Mouse (Mus musculus) kidney, adult 8-10 months (tissue): ENCODE measurements around the gene Supt6.
"Not testable (repeated sequence)": the region's sequence is repeated elsewhere in the genome, so short reads cannot be mapped to it uniquely, and the experiment has no call there.

Source experiments
- DNase-seq, 2 experiments: peaks; one replicate each; pipeline ENCODE4 v3.0.0; 2022

The Supt6 gene

DNA sequence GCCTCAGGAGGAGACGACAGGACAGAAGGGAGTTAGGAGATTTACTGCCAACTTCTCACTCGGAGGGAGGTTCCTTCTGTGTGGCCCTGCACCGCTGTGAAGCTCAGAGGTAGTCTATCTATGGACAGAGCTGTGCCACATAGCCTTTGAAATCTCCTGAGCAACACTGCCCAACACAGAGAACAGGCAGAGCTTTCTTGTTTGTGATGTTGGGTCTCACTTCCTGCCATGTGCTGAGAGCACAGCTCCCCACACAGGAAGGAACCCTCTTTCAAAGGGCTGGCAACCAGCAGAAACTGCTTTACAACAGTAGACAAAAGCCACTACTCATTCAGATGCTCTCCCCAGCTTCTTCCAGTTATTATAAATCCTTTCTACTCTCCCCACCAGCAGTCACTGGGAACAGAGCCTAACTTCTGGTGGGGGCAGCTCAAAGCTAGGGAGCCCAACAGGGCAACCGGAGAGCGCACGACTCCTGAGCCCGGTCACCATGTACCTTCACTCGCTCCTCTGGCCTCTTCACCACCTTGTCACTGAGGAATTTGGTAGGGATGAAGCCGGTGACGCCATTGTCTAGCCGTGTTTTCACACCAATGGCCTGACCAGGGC is 30.0 kb downstream of the Supt6 start:
- no peak for DNase-seq

DNA sequence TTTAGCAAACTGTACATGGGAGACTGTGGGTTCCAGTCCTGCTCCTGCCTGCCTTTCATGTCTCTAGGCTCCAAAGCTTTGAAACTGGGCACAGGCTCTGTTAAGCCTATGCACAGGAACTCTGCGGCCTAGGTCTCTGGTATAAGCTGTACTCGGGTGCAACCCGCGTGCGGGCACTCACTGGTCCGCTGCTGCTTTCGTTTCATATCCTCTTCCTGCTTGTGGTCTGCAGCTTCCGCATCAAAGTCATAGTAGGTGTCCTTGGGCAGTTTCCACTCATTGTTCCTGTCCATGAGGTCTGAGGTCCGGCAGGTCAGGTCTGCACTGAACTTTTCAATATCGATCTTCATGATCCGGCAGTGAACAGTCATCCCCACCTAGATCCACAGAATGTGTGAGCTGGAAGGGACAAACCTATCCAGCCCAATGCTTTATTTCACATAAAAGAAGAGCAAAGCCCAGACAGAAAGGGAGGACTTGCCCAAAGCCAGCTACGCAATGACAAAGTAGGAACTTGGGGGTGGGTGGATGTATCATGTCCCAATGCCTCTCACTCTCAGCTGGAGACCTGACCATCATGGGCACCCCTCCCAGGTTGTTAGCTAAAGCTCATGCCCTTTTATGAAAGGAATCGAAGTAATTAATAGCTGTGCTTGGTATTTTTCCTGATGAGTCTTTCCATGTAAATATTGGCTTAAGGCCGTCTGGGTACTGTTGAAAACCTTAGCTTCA is 32.5 kb downstream of the Supt6 start:
- no peak for DNase-seq

DNA sequence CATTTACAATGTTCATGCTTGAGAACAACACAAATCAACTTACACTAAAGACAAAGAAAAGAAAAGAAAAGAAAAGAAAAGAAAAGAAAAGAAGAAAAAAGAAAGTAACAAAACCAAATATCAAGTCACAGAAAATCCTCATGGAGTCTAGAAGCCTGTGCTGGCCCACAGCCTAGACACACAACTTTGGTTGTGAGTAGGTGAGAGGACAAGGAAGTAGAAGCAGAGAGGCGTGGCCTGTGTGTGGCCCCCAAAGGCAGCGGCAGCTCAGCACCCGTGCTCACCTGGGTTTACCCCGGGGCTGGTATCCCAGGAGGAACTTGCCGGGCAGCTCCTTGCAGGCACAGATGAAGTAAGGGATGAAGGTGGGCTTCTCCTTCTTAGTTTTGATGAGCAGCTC is 34.3 kb downstream of the Supt6 start:
- no peak for DNase-seq

DNA sequence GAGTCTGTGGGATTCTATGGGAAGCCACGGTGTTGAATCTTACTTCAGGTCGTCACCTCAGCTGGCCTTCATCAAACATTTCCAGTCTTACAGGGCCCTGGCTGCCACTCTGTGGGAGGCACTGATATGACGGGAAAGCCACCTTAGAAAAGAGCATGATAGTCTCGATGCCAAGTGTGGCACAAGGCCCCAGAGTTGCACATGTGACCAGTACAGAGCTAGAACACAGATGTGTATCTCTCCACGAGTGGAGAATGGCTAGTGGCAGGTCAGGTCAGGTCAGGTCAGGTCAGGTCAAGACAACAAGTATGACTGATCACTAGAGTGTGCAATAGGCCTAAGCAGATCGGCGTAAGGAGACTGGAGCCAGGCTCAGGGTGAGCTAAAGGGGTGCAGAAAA is 35.2 kb downstream of the Supt6 start:
- no peak for DNase-seq

DNA sequence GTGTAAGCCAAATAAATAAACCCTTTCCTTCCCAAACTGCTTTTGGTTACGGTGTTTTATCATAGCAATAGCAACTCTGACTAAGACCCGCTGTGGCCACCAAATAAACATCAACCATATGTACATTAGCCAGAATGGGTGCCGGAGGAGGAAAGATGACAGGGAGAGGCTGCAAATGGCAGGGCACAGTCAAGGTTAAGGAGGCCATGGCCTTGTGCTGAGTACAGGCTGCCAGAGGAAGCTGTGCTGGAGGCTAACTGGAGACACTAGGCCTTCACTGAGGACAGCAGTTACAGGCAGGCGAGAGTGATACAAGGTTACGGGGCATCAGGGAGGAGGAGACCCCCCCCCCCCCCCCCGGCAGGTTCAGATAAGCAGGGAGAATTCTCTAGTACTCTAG is 35.9 kb downstream of the Supt6 start:
- DNase-seq = no peak

DNA sequence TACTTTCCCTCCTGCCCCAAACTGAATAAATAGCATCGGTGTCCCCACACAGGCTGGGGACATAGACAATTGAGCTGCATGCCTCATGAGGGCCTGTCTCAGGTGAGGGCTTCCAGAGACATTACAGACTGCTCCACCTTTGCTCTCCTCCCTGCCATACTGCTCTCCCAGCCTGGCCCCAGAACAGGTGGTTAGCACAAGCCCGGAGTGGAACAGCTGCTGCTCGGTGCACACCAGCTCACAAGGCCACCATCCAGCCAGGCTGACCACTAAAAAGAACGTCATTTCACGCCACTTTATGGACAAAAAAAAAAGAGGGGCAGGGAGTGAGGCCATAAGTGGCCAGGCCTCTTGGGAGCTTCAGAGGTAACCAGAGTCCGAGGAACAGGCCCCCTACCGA is 38.6 kb downstream of the Supt6 start:
- no peak for DNase-seq

DNA sequence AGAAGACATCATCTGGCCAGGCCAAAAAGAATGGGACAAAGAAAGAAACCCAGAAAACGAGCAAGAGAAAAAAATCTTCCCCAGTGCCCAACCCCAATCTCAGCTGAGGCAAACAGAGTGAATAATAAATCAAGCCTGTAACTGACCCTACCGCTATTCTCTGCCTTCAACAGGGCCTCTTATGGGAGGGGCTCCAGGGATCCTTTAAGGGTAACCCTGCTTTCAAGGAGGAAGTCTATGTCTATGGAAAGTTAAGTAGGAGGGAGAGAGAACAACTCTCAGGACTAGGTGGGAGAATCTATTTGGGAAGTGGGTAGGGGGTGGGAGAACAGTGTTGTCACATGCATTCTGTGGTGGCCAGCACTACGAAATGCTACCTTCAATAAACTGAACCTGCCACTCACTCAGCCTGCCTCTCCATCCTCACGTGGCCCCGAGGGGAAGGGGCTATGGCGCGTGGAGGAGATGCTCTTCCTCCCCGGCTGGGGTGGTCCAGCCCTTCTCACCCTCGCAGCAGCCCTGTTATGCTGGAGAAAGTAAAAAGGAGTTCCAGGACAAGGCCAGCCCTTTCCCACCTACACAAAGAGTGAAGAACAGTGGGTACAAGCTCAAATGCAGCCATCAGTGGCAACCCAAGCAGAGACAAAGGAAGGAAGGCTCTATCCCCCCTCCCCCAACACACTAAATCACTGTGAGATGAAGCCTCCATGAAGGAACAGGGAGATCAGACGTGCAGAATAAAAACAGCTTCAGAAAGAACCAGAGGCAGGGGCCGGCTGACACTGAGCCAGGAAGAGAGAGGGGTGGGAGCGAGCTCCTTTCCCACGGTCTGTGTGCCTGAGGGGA is 40.2 kb downstream of the Supt6 start:
- no peak for DNase-seq

DNA sequence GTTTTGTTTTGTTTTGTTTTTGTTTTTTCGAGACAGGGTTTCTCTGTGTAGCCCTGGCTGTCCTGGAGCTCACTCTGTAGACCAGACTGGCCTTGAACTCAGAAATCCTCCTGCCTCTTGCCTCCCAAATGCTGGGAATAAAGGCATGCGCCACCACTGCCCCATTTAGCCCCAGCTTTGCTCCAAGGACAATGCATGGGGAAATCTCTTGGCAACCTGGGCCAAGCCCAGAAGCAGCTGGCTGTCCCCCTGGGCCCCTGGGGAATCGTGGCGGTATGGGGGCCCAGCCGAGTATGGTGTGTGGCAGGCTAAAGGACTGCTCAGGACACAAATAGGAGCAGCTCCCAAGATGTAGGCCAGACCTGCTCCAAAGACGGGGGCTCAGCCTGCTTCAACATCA is 41.5 kb downstream of the Supt6 start:
- DNase-seq = no peak

DNA sequence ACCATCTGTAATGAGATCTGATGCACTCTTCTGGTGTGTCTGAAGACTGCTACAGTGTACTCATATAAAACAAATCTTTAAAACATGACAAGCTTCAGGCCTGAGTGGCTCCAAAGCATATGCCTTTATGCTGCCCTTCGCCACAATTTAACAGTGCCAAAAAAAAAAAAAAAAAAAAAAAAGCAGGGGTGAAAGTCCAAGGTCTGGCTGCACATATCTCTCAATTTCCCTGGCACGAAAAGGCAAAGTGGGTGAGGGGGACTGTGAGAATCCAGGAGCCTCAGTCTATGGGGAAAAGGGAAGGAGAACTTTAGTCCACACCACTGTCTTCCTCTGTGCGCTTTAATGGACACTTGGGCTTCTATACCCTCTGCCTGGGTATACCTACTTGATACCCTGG is 43.4 kb downstream of the Supt6 start:
- DNase-seq = no peak

DNA sequence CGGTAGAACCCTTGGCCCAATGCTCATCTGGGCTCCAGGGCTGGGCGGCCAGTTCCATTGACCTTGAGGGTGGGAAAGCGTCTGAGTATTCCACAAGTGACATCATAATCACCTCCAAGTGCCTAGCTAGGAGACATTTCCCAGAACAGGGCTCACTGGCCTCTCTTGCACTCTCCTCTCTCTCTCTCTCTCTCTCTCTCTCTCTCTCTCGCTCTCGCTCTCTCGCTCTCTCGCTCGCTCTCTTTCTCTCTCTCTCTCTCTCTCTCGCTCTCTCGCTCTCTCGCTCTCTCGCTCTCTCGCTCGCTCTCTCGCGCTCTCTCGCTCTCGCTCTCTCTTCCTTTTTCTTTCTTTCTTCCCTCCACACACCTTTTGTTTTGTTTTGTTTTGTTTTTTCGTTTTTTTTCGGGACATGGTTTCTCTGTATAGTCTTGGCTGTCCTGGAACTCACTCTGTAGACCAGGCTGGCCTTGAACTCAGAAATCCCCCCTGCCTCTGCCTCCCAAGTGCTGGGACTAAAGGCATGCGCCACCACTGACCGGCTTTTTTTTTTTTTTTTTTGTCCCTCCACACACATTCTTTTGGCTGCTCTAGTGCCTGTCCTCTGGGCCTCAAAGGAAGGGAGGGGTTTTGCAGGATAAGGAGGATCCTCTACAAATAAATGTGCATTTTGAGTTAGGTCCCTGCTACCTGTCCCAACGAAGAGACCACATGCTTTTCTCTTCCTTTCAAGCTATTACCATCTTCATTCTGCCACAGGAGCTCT is 50.5 kb downstream of the Supt6 start:
- no peak for DNase-seq

DNA sequence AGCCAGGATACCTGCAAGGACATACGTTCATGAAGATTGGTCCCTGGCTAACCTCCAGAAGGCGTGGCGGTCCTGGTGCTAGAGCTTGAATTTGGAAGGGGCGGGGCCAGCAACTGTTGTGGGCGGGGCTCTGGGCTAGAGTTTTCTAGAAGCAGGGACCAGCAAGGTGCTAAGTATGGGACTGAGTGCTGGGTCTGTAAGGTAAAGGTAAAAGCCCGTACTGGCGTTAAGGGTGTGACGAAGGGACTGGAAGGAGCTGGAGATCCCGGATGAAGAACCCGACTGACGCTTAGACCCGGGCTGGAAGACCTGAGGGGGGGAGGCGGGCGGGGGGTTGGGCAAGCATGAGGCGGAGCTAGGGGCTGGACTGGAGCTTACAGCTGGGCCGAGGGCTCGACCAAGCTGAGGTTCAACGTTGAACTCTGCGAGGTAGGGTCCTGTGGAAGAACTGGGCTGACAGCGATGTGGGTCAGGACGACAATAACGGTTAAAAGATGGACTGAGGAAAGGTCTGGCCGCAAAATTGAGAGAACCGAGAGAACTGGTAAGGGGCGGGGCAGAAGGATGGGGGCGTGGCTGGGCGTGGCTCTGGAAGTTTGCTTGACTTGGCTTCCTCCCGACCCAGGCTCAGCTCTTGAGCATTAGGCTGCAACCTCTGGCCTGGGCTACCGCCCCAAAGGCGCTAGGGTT is 51.2 kb downstream of the Supt6 start:
- peak; percentile 69 to 85 for DNase-seq

DNA sequence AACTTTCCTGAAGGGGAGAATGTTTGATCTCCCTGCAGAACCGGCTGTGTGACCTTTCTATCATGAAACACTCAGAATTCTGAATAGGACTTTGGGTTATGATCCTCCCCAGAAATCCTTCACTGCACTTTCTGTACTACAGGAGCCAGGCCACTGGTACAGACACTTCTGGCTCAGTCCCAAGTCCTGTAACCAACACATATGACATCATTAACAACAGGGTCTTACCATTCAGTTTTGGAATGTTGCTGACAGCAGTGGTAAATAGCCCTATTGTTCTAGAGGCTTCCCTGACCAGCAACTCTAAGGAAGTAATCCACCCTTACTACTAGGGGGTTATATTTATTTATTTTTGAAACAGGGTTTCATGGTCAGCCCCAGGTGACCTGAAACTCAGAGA is 52.7 kb downstream of the Supt6 start, which contains the start of gene Proca1:
Gene Proca1, plus strand, starts transcription at position 280 of the 400 bp plus-strand sequence.
- no peak for DNase-seq

DNA sequence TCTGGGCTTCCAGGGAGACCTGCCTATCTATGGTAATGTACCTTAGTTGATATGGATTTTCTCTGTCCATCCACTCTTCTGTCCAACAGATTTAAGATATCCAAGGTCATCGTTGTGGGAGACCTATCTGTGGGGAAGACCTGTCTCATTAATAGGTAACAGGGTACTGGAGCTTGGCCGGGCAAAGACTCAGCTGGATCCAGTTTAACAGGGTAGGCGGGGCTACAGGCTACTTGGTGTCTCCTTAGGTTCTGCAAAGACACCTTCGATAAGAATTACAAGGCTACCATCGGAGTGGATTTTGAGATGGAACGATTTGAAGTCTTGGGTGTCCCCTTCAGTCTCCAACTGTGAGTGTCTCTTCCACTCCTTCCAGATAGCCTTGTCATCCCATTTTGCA is 55.7 kb downstream of the Supt6 start:
- DNase-seq = peak; percentile 85 to 86

DNA sequence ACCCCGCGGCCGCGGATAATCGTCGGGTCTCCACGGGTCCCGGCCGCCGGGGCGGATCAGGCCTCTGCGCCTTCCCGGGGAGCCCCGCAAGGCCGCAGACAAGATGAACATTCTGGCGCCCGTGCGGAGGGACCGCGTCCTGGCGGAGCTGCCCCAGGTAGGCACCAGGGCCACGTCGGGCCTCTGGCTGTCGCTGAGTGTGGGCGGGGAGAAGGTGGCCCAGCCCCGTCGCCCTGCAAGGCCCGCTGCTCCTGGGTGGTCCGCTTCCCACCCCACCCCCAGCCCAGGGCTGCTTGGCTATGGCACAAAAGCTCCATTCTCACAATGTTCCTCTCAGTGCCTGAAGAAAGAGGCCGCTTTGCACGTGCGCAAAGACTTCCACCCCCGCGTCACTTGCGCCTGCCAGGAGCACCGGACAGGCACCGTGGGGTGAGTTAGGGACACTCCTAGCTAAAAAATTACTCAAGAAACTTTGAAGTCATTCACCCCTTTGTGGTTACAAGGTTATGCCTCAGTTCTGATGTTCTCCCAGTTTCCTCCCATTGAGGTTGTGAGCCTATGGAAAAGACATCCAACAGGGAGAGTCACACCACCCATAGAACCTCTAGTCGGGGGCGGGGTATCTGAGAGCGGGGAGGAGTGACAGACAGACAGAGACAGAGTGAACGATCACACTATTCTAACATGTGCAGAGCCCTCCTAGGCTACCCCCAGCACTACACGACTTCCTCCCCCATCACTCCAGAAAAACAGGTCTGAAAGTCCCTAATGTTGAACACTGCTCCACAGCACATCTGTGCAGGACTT is 56.4 kb downstream of the Supt6 start:
- peak; percentile 70 to 79 for DNase-seq

DNA sequence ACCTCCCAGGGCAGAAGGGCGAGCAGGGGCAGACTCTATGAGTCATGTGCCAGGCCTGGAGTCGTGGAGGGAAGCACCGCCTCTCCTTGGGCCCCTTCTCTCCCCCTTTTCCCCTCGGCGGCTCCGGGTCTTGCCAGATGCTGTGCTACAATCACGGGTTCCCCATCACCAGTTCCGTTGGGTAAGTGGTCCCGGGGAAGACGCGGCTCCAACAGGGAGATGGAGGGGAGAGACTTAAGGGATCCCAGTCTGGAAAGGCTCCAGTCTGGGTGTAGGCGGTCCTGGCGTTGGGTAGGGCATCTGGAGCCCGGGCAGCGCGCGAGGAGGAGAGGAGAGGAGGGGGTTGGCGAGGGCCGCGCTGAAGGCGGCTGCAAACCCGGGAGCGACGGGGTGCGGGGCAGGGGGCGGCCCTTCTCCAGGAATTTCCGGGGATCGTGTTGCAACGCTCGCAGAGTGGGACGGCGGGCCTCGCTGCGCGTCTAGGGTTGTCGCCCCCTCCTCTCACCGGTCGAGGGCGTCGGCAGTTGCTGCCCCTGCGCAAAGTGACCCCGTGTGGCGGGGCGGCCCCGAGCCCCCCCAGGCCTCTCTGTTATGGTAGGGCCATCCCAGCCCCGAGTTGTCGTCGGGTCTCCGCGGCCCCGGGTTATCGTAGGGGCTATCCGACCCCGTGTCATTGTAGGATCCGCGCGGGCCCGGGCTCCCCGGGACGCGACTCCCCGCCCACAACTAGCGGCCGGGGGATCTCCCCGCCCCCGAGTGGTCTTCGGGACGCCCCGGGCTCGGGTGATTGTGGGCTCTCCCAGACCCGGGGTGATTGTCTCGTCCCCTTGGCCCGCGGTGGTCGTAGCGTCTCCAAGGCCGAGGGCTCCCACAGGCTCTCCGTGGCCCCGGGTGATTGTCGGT is 57.2 kb downstream of the Supt6 start, which contains the start of gene Rab34:
Gene Rab34, plus strand, starts transcription at position 100 of the 903 bp plus-strand sequence.
- DNase-seq = peak; percentile 68 to 70

DNA sequence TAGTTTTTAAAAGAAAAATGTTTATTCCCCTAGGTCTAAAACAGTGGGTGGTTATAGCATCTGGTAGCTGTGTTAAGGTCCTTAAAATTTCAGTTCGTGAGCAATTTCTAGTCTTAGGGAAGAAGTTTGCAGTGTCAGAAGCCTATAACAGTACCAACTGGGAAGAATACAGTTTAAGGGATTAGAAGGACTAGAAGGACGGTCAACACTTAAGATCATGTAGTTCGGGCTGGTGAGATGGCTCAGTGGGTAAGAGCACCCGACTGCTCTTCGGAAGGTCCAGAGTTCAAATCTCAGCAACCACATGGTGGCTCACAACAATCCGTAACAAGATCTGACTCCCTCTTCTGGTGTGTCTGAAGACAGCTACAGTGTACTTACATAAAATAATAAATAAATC is 61.1 kb downstream of the Supt6 start:
- DNase-seq = not testable (repeated sequence)

DNA sequence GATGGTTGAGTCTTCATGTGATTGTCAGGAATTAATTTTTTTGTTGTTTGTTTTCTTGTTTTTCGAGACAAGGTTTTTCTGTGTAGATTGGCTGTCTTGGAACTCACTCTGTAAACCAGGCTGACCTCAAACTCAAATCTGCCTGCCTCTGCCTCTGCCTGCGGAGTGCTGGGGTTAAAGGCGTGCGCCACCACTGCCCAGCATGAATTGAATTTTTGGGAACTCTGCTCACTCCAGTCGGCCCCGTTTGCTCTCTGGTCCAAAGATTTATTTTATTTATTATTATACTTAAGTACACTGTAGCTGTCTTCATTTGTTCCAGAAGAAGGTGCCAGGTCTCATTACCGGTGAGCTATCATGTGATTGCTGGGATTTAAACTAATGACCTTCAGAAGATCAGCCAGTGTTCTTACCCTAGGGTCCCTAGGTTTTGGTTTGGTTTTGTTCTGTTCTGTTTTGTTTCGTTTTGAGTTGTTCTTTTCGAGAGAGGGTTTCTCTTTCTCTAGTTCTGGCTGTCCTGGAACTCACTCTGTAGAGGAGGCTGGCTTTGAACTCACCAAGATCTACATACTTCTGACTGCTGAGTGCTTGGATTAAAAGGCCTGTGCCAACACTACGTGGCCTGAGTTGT is 61.8 kb downstream of the Supt6 start:
- DNase-seq = no peak

DNA sequence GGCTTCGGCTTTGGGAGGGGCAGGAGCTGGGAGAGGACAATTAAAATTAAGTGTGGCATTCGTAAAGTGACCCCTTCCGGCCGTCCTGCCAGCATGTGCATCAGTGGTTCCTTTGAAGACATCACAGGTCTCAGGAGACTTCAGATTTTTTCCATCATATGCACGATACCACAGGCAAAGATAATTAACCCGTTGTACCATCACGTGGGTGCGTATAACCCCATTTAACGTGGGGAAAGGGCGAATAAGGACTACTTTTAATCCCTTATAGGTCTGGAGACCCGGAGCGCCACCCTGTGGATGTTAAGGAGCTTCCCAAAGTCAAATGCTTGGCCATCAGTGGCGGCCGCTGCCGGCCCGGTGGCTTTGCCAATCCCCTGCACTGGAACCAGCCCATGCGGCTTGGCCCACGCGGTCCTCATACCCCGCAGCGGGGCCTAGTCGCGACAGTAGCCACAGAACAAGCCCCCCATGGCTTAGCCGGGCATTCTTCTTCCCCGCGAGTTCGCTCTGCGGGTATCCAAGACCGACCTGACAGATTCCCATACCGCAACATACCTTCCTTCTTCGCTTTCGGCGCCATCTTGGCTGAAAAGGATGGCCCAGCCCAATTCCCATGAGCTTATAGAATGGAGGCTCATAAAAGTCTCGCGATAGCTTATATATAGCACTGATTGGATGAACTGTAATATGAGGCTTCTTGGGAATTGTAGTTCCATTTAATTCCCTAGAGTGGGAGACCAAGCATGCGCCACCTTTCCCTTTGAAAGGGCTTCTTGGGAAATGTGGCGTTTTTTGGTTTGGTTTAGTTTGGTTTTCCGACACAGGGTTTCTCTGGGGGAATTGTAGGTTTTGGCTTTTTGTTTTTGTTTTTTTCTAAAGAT is 62.6 kb downstream of the Supt6 start, which contains the start of gene Rpl23a:
Gene Rpl23a, minus strand, starts transcription at position 624 of the 884 bp plus-strand sequence.
- peak; percentile 86 to 91 for DNase-seq

DNA sequence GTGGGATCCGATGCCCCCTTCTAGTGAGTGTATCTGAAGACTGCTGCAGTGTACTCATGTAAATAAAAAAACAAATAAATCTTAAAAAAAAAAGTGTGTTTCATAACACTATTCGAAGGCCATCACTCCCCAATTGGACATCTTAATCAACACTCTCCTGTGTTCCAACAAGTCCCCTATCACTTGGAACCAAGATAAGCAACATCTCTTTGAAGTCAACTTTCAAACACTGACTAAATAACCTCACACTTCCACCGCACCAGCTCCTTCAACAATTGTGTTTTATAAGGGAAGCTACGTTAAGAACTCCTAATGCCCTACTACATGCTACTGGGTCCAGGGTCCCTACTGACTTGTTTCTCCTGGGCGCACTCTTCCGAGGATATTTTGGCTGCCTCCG is 63.3 kb downstream of the Supt6 start:
- no peak for DNase-seq
